Mouse (Mus musculus) forebrain, embryonic 16.5 days (tissue): Measurements from ENCODE around the gene Fam98c. TPM values are rescaled to one million over a fixed set of nuclear protein-coding genes. Genes with fewer than 3 reads are reported as not detected.
"Not testable (repeated sequence)": the region's sequence is repeated elsewhere in the genome, so short reads cannot be mapped to it uniquely, and the experiment has no call there.

Experiments used
- ATAC-seq: fragments of 200-750 bp; cut with Nextera tagmentation; 2 replicates; pipeline ENCODE4 v1.8.0; 2017; ENCODE audit warnings: mild to moderate bottlenecking, moderate library complexity
- H3K27ac ChIP-seq: fragments of 300-500 bp; sonication (generic); 2 replicates; pipeline ENCODE4 v1.5.1; 2014; ENCODE audit warnings: low read length, control low read depth
- H3K27me3 ChIP-seq: fragments of 300-500 bp; sonication (generic); replicated peaks from 2 replicates; pipeline ENCODE4 v1.6.1; 2014; ENCODE audit warnings: low read length; ENCODE audit not compliant: control insufficient read depth, insufficient read depth
- H3K36me3 ChIP-seq: fragments of 300-500 bp; sonication (generic); 2 replicates; pipeline ENCODE4 v1.6.1; 2014; ENCODE audit not compliant: control insufficient read depth, insufficient read depth
- H3K4me1 ChIP-seq: fragments of 300-500 bp; sonication (generic); replicated peaks from 2 replicates; pipeline ENCODE4 v1.6.1; 2014; ENCODE audit warnings: low read length; ENCODE audit not compliant: control insufficient read depth, insufficient read depth
- H3K4me2 ChIP-seq: fragments of 300-500 bp; sonication (generic); 2 replicates; pipeline ENCODE4 v1.6.1; 2014; ENCODE audit warnings: mild to moderate bottlenecking, low read length, control low read depth
- H3K4me3 ChIP-seq: fragments of 300-500 bp; sonication (generic); replicated peaks from 2 replicates; pipeline ENCODE4 v1.5.1; 2014; ENCODE audit warnings: mild to moderate bottlenecking, low read length, control low read depth
- H3K9ac ChIP-seq: fragments of 300-500 bp; sonication (generic); replicated peaks from 2 replicates; pipeline ENCODE4 v1.6.1; 2014; ENCODE audit warnings: low read depth, low read length, control low read depth
- H3K9me3 ChIP-seq: fragments of 300-500 bp; sonication (generic); 2 replicates; pipeline ENCODE4 v1.6.1; 2016; ENCODE audit warnings: low read length; ENCODE audit not compliant: control insufficient read depth
- WGBS: fragments of 180-500 bp; shearing (Covaris S2); extraction: QIAGEN DNeasy Blood & Tissue Kit; methylation state at CpG from one replicate; pipeline ENCODE4 v1.1.7; 2014; 5-methylcytosine and 5-hydroxymethylcytosine counted together
- polyA plus RNA-seq: library from polyadenylated mRNA; unstranded; fragments of >200 nt; fragmentation: Nextera tagmentation; extraction: Ambion mirVana; gene quantifications from 2 replicates; pipeline ENCODE4 v1.2.1, GENCODE M21; 2015

The Fam98c gene
- polyA plus RNA-seq, 1 experiment from 2014 or later: 21.9 TPM

GRCm38 (mm10) chr7:29144006-29144405 is 12.0 kb downstream of the Fam98c start:
- Histone ChIP-seq H3K36me3 (no peaks in the 10 kb centered on the region), H3K27me3 (no peaks in the 10 kb centered on the region), H3K4me2 (no peak overlapping the region), H3K4me1 (no peaks in the 10 kb centered on the region), H3K9ac (no peak overlapping the region), H3K9me3 (no peaks in the 10 kb centered on the region), H3K27ac (no peak overlapping the region), H3K4me3 (no peak overlapping the region)
- no peak for ATAC-seq
- 84% methylated on average over 4 of the region's 4 CpGs for WGBS

GRCm38 (mm10) chr7:29141416-29141815 is 14.6 kb downstream of the Fam98c start:
- ATAC-seq: no peak
- H3K36me3 ChIP-seq: no peaks in the 10 kb centered on the region
- H3K27me3 ChIP-seq: no peaks in the 10 kb centered on the region
- H3K9me3 ChIP-seq: no peaks in the 10 kb centered on the region
- WGBS: 88% methylated on average over 8 of the region's 8 CpGs
- H3K4me2 ChIP-seq: no peak overlapping the region
- H3K27ac ChIP-seq: no peak overlapping the region
- H3K4me1 ChIP-seq: no peaks in the 10 kb centered on the region
- no peak overlapping the region for H3K4me3 ChIP-seq
- no peak overlapping the region for H3K9ac ChIP-seq

GRCm38 (mm10) chr7:29139237-29139636 is 16.8 kb downstream of the Fam98c start:
- H3K9ac ChIP-seq, H3K36me3 ChIP-seq, H3K4me2 ChIP-seq, H3K27me3 ChIP-seq, H3K27ac ChIP-seq, H3K9me3 ChIP-seq, H3K4me1 ChIP-seq, H3K4me3 ChIP-seq, ATAC-seq: not testable (repeated sequence)
- 96% methylated on average over 3 of the region's 4 CpGs for whole genome bisulfite sequencing

- Histone ChIP-seq H3K36me3 (no peaks in the 10 kb centered on the region), H3K4me1 (peaks cover 8% of the 10 kb centered on the region; the same call in 1 of the 2 replicates), H3K9ac (no peak overlapping the region), H3K27me3 (no peaks in the 10 kb centered on the region), H3K27ac (no peak overlapping the region), H3K4me2 (no peak overlapping the region), H3K9me3 (no peaks in the 10 kb centered on the region), H3K4me3 (no peak overlapping the region)
- ATAC-seq: no peak
- 46% methylated on average over 16 of the region's 16 CpGs for WGBS
These were observed 18.6 kb downstream of the Fam98c start for GRCm38 (mm10) chr7:29137429-29137828.

GRCm38 (mm10) chr7:29134693-29135386 is 21.2 kb downstream of the Fam98c start, which contains the start of gene Rasgrp4:
Rasgrp4 (plus strand) TSS chr7:29134851.
- Histone ChIP-seq H3K9me3 (no peaks in the 10 kb centered on the region), H3K4me1 (peaks cover 8% of the 10 kb centered on the region; the same call in 1 of the 2 replicates), H3K4me2 (peak within 1 kb of the TSS; percentile 49), H3K4me3 (peak within 1 kb of the TSS; percentile 30), H3K27ac (no peak within 1 kb of the TSS), H3K9ac (no peak within 1 kb of the TSS), H3K36me3 (no peaks in the 10 kb centered on the region), H3K27me3 (no peaks in the 10 kb centered on the region)
- 2% methylated on average over 9 of the region's 20 CpGs for WGBS
- peak; percentile 28; the same call in 1 of the 2 replicates for ATAC-seq

- Histone ChIP-seq H3K36me3 (no peaks in the 10 kb centered on the region), H3K27me3 (no peaks in the 10 kb centered on the region), H3K4me3 (no peak overlapping the region; the same call in 1 of the 2 replicates), H3K4me2 (peak overlapping the region; percentile 49), H3K27ac (no peak overlapping the region), H3K4me1 (peaks cover 8% of the 10 kb centered on the region; the same call in 1 of the 2 replicates), H3K9me3 (no peaks in the 10 kb centered on the region), H3K9ac (no peak overlapping the region)
- 10% methylated on average over 3 of the region's 4 CpGs for WGBS
- no peak for ATAC-seq
These were observed 21.8 kb downstream of the Fam98c start for GRCm38 (mm10) chr7:29134230-29134629.

GRCm38 (mm10) chr7:29128725-29129124 is 27.3 kb downstream of the Fam98c start:
- Histone ChIP-seq H3K9ac (no peak overlapping the region), H3K4me2 (no peak overlapping the region), H3K36me3 (no peaks in the 10 kb centered on the region), H3K9me3 (no peaks in the 10 kb centered on the region), H3K27me3 (no peaks in the 10 kb centered on the region), H3K4me1 (peaks cover 10% of the 10 kb centered on the region), H3K27ac (no peak overlapping the region), H3K4me3 (no peak overlapping the region)
- 52% methylated on average over 2 of the region's 2 CpGs for WGBS
- ATAC-seq: no peak

- no peaks in the 10 kb centered on the region for H3K27me3 ChIP-seq
- ATAC-seq: no peak
- WGBS: 31% methylated on average over 7 of the region's 7 CpGs
- H3K9me3 ChIP-seq: no peaks in the 10 kb centered on the region
- no peaks in the 10 kb centered on the region for H3K36me3 ChIP-seq
- no peak overlapping the region for H3K9ac ChIP-seq
- H3K4me3 ChIP-seq: no peak overlapping the region
- no peak overlapping the region for H3K27ac ChIP-seq
- no peak overlapping the region for H3K4me2 ChIP-seq
- H3K4me1 ChIP-seq: peaks cover 10% of the 10 kb centered on the region
These were observed 29.7 kb downstream of the Fam98c start for GRCm38 (mm10) chr7:29126173-29126915.

GRCm38 (mm10) chr7:29124970-29125369 is 31.1 kb downstream of the Fam98c start, which contains the start of gene Ryr1:
Ryr1 (minus strand) TSS chr7:29125179.
- Histone ChIP-seq H3K27me3 (no peaks in the 10 kb centered on the region), H3K4me3 (peak within 1 kb of the TSS; percentile 37), H3K36me3 (no peaks in the 10 kb centered on the region), H3K9me3 (no peaks in the 10 kb centered on the region), H3K4me2 (peak within 1 kb of the TSS; percentile 65), H3K9ac (peak within 1 kb of the TSS; percentile 59), H3K27ac (no peak within 1 kb of the TSS), H3K4me1 (peaks cover 10% of the 10 kb centered on the region)
- WGBS: under 1% methylated on average over 16 of the region's 16 CpGs
- peak; percentile 83 for ATAC-seq
